Mouse (Mus musculus) right cerebral cortex, postnatal 10 days (tissue): ENCODE data around the gene Fhdc1.

Experiments
- DNase-seq, 2 experiments: peaks; one replicate each; pipeline ENCODE4 v3.0.0; 2021; ENCODE audit warnings: low spot score in 2 of 2

Gene Fhdc1

GRCm38 (mm10) chr3:84480006-84480897 lies at the start of gene Fhdc1:
Gene Fhdc1 (minus strand): TSS chr3:84480429.
- peak; percentile 42 to 55 for DNase-seq

- no peak for DNase-seq
Observed at GRCm38 (mm10) chr3:84529021-84529420, 48.8 kb upstream of the Fhdc1 start.

GRCm38 (mm10) chr3:84524952-84525351 lies 44.7 kb upstream of the Fhdc1 start:
- DNase-seq, result no peak

GRCm38 (mm10) chr3:84516163-84516562 lies 35.9 kb upstream of the Fhdc1 start:
- DNase-seq, result no peak

GRCm38 (mm10) chr3:84512774-84513515 lies 32.7 kb upstream of the Fhdc1 start:
- DNase-seq, result no peak

- DNase-seq, result no peak
Observed at GRCm38 (mm10) chr3:84505193-84505592, 25.0 kb upstream of the Fhdc1 start.

GRCm38 (mm10) chr3:84504291-84504690 lies 24.1 kb upstream of the Fhdc1 start:
- DNase-seq, result no peak

- DNase-seq, result no peak
Observed at GRCm38 (mm10) chr3:84502101-84502500, 21.9 kb upstream of the Fhdc1 start.

GRCm38 (mm10) chr3:84500491-84500890 lies 20.3 kb upstream of the Fhdc1 start:
- no peak for DNase-seq

GRCm38 (mm10) chr3:84497718-84498117 lies 17.5 kb upstream of the Fhdc1 start:
- DNase-seq, result no peak

- DNase-seq, result no peak
Observed at GRCm38 (mm10) chr3:84492657-84493056, 12.4 kb upstream of the Fhdc1 start.

GRCm38 (mm10) chr3:84492148-84492547 lies 11.9 kb upstream of the Fhdc1 start:
- no peak for DNase-seq

GRCm38 (mm10) chr3:84488716-84489115 lies 8.5 kb upstream of the Fhdc1 start:
- DNase-seq, result peak; percentile 31 to 38

GRCm38 (mm10) chr3:84484891-84485290 lies 4.7 kb upstream of the Fhdc1 start:
- DNase-seq, result no peak

GRCm38 (mm10) chr3:84484333-84484732 lies 4.1 kb upstream of the Fhdc1 start:
- DNase-seq, result no peak

GRCm38 (mm10) chr3:84482121-84482520 lies 1.9 kb upstream of the Fhdc1 start:
- no peak for DNase-seq

- DNase-seq, result peak in 1 of 2 experiments; percentile 54
Observed at GRCm38 (mm10) chr3:84481104-84481503, 875 bp upstream of the Fhdc1 start.

GRCm38 (mm10) chr3:84479293-84480005 lies 780 bp downstream of the Fhdc1 start:
- peak; percentile 44 to 58 for DNase-seq

- no peak for DNase-seq
Observed at GRCm38 (mm10) chr3:84478896-84479292, 1.3 kb downstream of the Fhdc1 start.

- DNase-seq, result no peak
Observed at GRCm38 (mm10) chr3:84478195-84478594, 2.0 kb downstream of the Fhdc1 start.

GRCm38 (mm10) chr3:84477498-84477897 lies 2.7 kb downstream of the Fhdc1 start:
- no peak for DNase-seq
